Mouse (Mus musculus) lung, adult 2 months (tissue): Measurements from ENCODE around the gene Nipa2. TPM values are rescaled to one million over a fixed set of nuclear protein-coding genes. Genes with fewer than 3 reads are reported as not detected.

ENCODE experiments used
- DNase-seq: peaks from one replicate; pipeline ENCODE4 v3.0.0; 2022
- H3K4me1 ChIP-seq: fragments of 200-500 bp; 2 replicates; pipeline ENCODE4 v1.6.1; 2011; ENCODE audit warnings: low read length; ENCODE audit not compliant: control insufficient read depth, insufficient read depth
- H3K4me3 ChIP-seq: fragments of 200-500 bp; replicated peaks from 2 replicates; pipeline ENCODE3; 2011; ENCODE audit warnings: low read depth, mild to moderate bottlenecking, control low read depth, low read length; ENCODE audit errors: extremely low read depth
- CTCF ChIP-seq: fragments of 200-500 bp; IDR thresholded peaks from 2 replicates; pipeline ENCODE4 v1.5.1; 2011; ENCODE audit warnings: mild to moderate bottlenecking, low read length, control low read depth; ENCODE audit not compliant: insufficient read depth
- POLR2A ChIP-seq: fragments of 200-500 bp; IDR thresholded peaks from 2 replicates; pipeline ENCODE4 v1.6.1; 2011; ENCODE audit warnings: low read depth, mild to moderate bottlenecking, control low read depth, low read length, borderline replicate concordance; ENCODE audit errors: extremely low read depth
- WGBS: fragments of 180-500 bp; shearing (Covaris S2); methylation state at CpG from one replicate; pipeline ENCODE4 v1.1.7; 2018; 5-methylcytosine and 5-hydroxymethylcytosine counted together
- polyA plus RNA-seq: library from polyadenylated mRNA; depleted of rRNA; stranded (reverse); fragments of >200 nt; gene quantifications from 2 replicates; pipeline ENCODE4 v1.2.3, GENCODE M21; 2012; rRNA removed

Gene Nipa2
- 11.8 and 21.2 TPM in 2 replicates for polyA plus RNA-seq

GRCm38 (mm10) chr7:55962004-55962908, at the start of gene Nipa2:
Gene Nipa2, minus strand, starts transcription at chr7:55962476.
- Histone ChIP-seq H3K4me1 (no peaks in the 10 kb centered on the region), H3K4me3 (peak within 1 kb of the TSS; percentile 96)
- TF ChIP-seq POLR2A (peak; percentile 93), CTCF (no peak)
- under 1% methylated on average over 70 of the region's 70 CpGs for WGBS
- DNase-seq: peak; percentile 96

GRCm38 (mm10) chr7:56011018-56011333, 48.7 kb upstream of the Nipa2 start:
- DNase-seq: no peak
- no peaks in the 10 kb centered on the region for H3K4me1 ChIP-seq
- no peak overlapping the region for H3K4me3 ChIP-seq
- TF ChIP-seq CTCF (no peak), POLR2A (no peak)

DNA sequence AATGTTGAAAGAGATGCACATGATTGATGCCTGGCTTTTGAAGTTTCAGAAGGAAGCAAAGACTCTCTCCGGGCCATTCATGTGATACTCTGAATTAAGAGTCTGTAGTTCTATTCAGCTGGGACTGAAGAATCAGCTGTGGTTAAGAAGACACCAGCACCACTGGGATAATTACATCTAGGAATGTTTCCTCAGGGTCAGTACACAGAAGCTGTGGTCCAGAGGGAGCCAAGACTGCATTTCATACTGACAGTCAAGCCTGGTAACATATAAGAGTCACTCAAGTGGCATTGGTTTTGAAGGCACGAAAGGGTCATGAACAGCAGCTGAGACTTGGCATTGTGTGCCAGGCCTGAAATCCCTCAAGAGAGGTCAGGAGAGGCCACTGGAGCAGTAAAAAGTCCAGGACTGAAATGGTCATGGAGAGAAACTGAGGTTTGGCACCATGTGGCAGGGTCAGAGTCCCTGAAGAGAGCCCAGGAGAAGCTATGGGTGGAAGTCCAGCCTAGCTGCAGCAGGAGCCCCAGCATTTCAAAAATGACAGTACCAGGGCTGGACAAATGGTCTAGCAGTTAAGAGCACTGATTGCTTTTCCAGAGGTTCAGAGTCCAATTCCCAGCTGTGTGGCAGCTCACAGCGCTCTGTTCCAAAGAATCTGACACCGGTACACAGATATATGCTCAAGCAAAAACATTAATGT, 48.2 kb upstream of the Nipa2 start:
- no peak for DNase-seq
- 77% methylated on average over 4 of the region's 4 CpGs for WGBS
- no peak overlapping the region for H3K4me3 ChIP-seq
- no peaks in the 10 kb centered on the region for H3K4me1 ChIP-seq
- TF ChIP-seq CTCF (no peak), POLR2A (no peak)

- no peak for DNase-seq
- 37% methylated on average over 4 of the region's 4 CpGs for WGBS
- no peak for TF ChIP-seq POLR2A
- TF ChIP-seq CTCF: no peak
- Histone ChIP-seq H3K4me3 (no peak overlapping the region), H3K4me1 (no peaks in the 10 kb centered on the region)
These were observed 36.7 kb upstream of the Nipa2 start for GRCm38 (mm10) chr7:55998997-55999396.

DNA sequence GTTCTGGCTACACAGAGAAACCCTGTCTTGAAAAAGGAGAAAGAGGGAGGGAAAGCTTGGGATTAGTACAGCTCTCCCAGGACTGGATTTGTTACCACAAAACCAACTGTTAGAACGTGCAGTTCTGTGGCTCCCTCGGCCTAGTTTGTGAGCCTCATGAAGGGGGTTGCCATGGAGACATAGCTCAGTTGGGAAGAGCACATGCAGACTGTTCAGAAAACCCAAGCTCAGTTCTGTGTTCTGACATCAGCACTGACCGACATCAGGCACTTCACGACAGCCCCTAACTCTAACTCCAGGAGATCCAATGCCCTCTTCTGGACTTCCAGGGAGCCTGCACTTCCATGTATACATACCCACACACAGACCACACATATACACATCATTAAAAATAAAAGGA, 32.7 kb upstream of the Nipa2 start:
- TF ChIP-seq CTCF: no peak
- TF ChIP-seq POLR2A: no peak
- Histone ChIP-seq H3K4me3 (no peak overlapping the region), H3K4me1 (no peaks in the 10 kb centered on the region)
- 64% methylated on average over 4 of the region's 4 CpGs for WGBS
- DNase-seq: no peak

DNA sequence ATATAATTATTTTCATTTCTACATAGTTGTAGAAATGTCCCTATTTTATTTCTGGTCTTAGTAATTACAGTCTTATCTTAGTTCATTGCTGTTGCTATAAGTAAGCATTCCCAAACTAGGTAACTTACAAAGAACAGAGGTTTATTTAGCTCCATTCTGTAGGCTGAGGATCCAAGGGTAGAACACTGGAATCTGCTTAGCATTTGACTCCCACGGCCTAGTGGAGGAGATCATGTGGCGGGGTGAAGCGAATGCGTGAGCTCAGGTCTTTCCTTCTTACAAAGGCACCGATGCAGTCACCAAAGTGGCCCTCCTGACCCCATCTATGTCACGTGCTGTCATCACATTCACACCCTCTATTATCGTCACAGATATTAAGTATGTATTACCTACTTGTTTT, 29.6 kb upstream of the Nipa2 start:
- Histone ChIP-seq H3K4me1 (no peaks in the 10 kb centered on the region), H3K4me3 (no peak overlapping the region)
- DNase-seq: no peak
- TF ChIP-seq POLR2A: no peak
- no peak for TF ChIP-seq CTCF
- 92% methylated on average over 7 of the region's 7 CpGs for WGBS

GRCm38 (mm10) chr7:55991129-55991528, 28.9 kb upstream of the Nipa2 start:
- 87% methylated on average over 3 of the region's 3 CpGs for WGBS
- no peak for DNase-seq
- Histone ChIP-seq H3K4me3 (no peak overlapping the region), H3K4me1 (no peaks in the 10 kb centered on the region)
- no peak for TF ChIP-seq POLR2A
- no peak for TF ChIP-seq CTCF

GRCm38 (mm10) chr7:55986526-55987214, 24.4 kb upstream of the Nipa2 start:
- TF ChIP-seq CTCF: peak; percentile 65
- TF ChIP-seq POLR2A: no peak
- no peaks in the 10 kb centered on the region for H3K4me1 ChIP-seq
- 29% methylated on average over 13 of the region's 13 CpGs for WGBS
- DNase-seq: peak; percentile 63
- no peak overlapping the region for H3K4me3 ChIP-seq

DNA sequence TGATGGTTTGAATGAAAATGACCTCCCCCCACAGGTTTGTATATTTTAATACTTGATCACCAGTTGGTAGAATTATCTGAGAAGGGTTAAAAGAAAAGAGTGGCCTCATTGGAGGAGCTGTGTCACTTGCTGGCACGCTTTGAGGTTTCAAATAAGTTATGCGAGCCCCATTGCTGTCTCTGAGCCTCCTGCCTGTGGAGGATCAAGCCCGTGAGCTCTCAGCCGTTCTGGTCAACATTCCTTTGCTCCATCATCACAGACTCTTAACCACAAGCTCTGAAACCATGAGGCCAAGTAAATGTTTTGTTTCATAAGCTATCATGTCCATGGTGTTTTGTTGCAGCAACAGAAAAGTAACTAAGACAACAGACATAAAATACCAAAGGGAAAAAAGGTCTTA, 22.5 kb upstream of the Nipa2 start:
- no peak for TF ChIP-seq POLR2A
- TF ChIP-seq CTCF: no peak
- 61% methylated on average over 4 of the region's 4 CpGs for WGBS
- H3K4me3 ChIP-seq: no peak overlapping the region
- DNase-seq: no peak
- no peaks in the 10 kb centered on the region for H3K4me1 ChIP-seq
